Mouse (Mus musculus): ENCODE measurements at regions not wholly inside any gene's neighbourhood (a gene's known extent, or its start where the extent isn't known, plus 50 kb on each side); places are given as distances from the start of the nearest gene placed in this dataset.

DNA sequence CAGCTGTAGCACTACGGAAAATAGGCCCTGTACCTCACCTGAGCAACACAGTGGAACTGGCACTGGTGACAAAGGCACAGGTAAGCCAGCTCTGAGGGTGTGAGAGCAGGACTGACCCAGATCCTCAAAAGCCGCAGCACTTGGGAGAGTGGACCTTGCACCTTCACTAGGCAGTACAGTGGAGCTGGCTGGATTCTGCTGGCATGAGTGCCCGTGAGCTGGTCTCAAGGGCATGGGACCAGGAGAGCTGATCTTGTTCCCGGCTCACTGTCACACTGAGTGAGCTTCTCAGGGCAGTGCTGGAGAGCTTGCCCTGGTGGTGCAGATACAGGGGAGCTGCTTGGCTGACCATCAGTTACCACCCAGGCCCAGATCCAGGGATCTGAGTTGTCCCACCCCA, 335.4 kb upstream of the Rgma start:
- no peaks in the 10 kb centered on the region for H3K36me3 ChIP-seq (ENCODE audit: control insufficient read depth in 1 of 2, insufficient read depth in 2 of 2, low read length in 2 of 2)
- H3K27ac ChIP-seq (ENCODE audit: control insufficient read depth, low read depth, low read length): no peak overlapping the region
- H3K9ac ChIP-seq (ENCODE audit: control insufficient read depth, low read depth, low read length, poor library complexity, severe bottlenecking): no peak overlapping the region
- TF ChIP-seq KAT2A (conservative IDR thresholded peaks at IDR 0.05; ENCODE audit: low read depth, low read length) (no peak), USF2 (IDR thresholded peaks at IDR 0.05; ENCODE audit: borderline replicate concordance in 1 of 2, insufficient read depth in 1 of 2, low read depth in 1 of 2, low read length in 2 of 2) (no peak), E2F4 (IDR thresholded peaks at IDR 0.05; ENCODE audit: borderline replicate concordance, low read depth, low read length) (no peak), SIN3A (IDR thresholded peaks at IDR 0.05; ENCODE audit: low read length) (no peak), MAZ (IDR thresholded peaks at IDR 0.05; ENCODE audit: low read depth, low read length) (no peak), POLR2A (IDR thresholded peaks at IDR 0.05; ENCODE audit: control insufficient read depth in 1 of 2, insufficient read depth in 1 of 2, low read depth in 1 of 2, low read length in 2 of 2, poor library complexity in 1 of 2) (no peak), NELFE (IDR thresholded peaks at IDR 0.05; ENCODE audit: low read depth, low read length) (no peak), GABPA (IDR thresholded peaks at IDR 0.05; ENCODE audit: low read depth, low read length) (no peak), HCFC1 (IDR thresholded peaks at IDR 0.05; ENCODE audit: low read depth, low read length) (no peak), TBP (IDR thresholded peaks at IDR 0.05; ENCODE audit: low read depth, low read length) (no peak), POLR2AphosphoS5 (IDR thresholded peaks at IDR 0.05; ENCODE audit: borderline replicate concordance, low read depth, low read length) (no peak), USF1 (IDR thresholded peaks at IDR 0.05; ENCODE audit: low read depth, low read length) (no peak), ELF1 (IDR thresholded peaks at IDR 0.05; ENCODE audit: low read depth, low read length) (no peak)
- no peaks in the 10 kb centered on the region for H3K27me3 ChIP-seq (ENCODE audit: control insufficient read depth in 1 of 2, insufficient read depth in 2 of 2, low read length in 2 of 2)
- DNase-seq (ENCODE audit: low read depth, low spot score): no peak
- H3K4me1 ChIP-seq (ENCODE audit: control insufficient read depth in 1 of 2, insufficient read depth in 2 of 2, low read length in 2 of 2): no peaks in the 10 kb centered on the region
- no peaks in the 10 kb centered on the region for H3K9me3 ChIP-seq (replicated peaks; ENCODE audit: insufficient read depth, low read length)
- H3K79me2 ChIP-seq (ENCODE audit: control insufficient read depth, insufficient read depth, low read length, poor library complexity): no peaks in the 10 kb centered on the region
- H3K4me3 ChIP-seq (ENCODE audit: control insufficient read depth in 1 of 2, insufficient read depth in 1 of 2, low read depth in 2 of 2, low read length in 2 of 2): no peak overlapping the region

DNA sequence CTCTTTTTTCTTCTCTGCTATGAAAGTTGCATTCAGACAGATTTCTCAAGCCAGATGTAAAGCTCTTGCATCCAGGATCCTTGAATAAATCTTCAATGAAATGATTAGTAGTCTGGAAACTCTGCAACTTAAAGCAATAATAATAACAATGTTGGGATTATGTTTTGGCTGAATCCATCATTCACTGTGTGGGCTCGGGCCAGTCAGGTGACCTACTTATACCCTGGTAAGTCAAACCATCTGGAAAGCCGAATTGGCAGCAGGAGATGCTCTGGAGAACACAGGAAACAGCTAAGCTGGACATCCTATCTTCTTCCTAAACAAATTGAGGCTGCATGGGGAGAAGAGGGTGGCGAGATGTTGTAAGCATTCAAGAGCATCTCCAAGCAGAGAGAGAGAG, 331.0 kb upstream of the Rgma start:
- DNase-seq (ENCODE audit: low read depth, low spot score): no peak
- Histone ChIP-seq H3K27me3 (ENCODE audit: control insufficient read depth in 1 of 2, insufficient read depth in 2 of 2, low read length in 2 of 2) (no peaks in the 10 kb centered on the region), H3K36me3 (ENCODE audit: control insufficient read depth in 1 of 2, insufficient read depth in 2 of 2, low read length in 2 of 2) (no peaks in the 10 kb centered on the region), H3K9ac (ENCODE audit: control insufficient read depth, low read depth, low read length, poor library complexity, severe bottlenecking) (no peak overlapping the region), H3K27ac (ENCODE audit: control insufficient read depth, low read depth, low read length) (no peak overlapping the region), H3K9me3 (replicated peaks; ENCODE audit: insufficient read depth, low read length) (no peaks in the 10 kb centered on the region), H3K4me3 (ENCODE audit: control insufficient read depth in 1 of 2, insufficient read depth in 1 of 2, low read depth in 2 of 2, low read length in 2 of 2) (no peak overlapping the region), H3K4me1 (ENCODE audit: control insufficient read depth in 1 of 2, insufficient read depth in 2 of 2, low read length in 2 of 2) (no peaks in the 10 kb centered on the region), H3K79me2 (ENCODE audit: control insufficient read depth, insufficient read depth, low read length, poor library complexity) (no peaks in the 10 kb centered on the region)
- no peak for TF ChIP-seq KAT2A (conservative IDR thresholded peaks at IDR 0.05; ENCODE audit: low read depth, low read length)
- TF ChIP-seq TCF12 (IDR thresholded peaks at IDR 0.05; ENCODE audit: low read depth, low read length): no peak
- no peak for TF ChIP-seq NRF1 (IDR thresholded peaks at IDR 0.05; ENCODE audit: insufficient read depth, low read depth, low read length, poor library complexity, severe bottlenecking)
- no peak for TF ChIP-seq MYC (IDR thresholded peaks at IDR 0.05; ENCODE audit: low read depth, low read length)
- no peak for TF ChIP-seq E2F4 (IDR thresholded peaks at IDR 0.05; ENCODE audit: borderline replicate concordance, low read depth, low read length)
- TF ChIP-seq CHD2 (IDR thresholded peaks at IDR 0.05; ENCODE audit: low read length): no peak
- no peak for TF ChIP-seq SIN3A (IDR thresholded peaks at IDR 0.05; ENCODE audit: low read length)

Data from MEL (cell line).